Mouse (Mus musculus): ENCODE results near the gene Rnf145. TPM values are rescaled to one million over a fixed set of nuclear protein-coding genes. Genes with fewer than 3 reads are reported as not detected.

Rnf145 gene
- polyA plus RNA-seq, 1 experiment from 2014 or later = 61.4 TPM

DNA sequence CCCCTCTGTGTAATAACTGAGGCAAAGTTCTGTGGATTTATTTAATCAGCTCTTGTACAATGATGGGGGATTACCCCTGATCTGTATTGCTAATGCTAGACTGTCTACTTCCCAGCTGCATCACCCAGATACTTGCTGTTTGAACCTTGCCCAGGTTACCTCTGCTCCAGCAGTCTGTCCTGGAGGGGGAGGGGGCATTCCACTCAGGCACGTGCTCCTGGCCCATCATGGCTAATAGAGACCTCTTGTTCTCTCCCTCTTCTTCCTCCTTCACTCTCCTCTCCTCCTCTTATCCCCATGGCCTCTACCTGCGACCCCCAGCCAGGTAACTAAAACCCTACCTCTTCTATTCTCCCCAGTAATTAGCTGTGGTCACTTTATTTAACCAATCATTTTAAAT, 4.1 kb upstream of the Rnf145 start:
- Histone ChIP-seq H3K4me2 (ENCODE audit: low read length) (no peak overlapping the region), H3K4me3 (replicated peaks; ENCODE audit: low read depth, low read length) (no peak overlapping the region), H3K27ac (no peak overlapping the region), H3K9me3 (replicated peaks; ENCODE audit: low read length) (no peaks in the 10 kb centered on the region), H3K27me3 (ENCODE audit: insufficient read depth, low read length) (no peaks in the 10 kb centered on the region), H3K9ac (ENCODE audit: low read depth, low read length) (no peak overlapping the region), H3K4me1 (replicated peaks; ENCODE audit: insufficient read depth, low read length) (peaks cover 9% of the 10 kb centered on the region; the same call in 1 of the 2 replicates), H3K36me3 (ENCODE audit: insufficient read depth, low read length) (no peaks in the 10 kb centered on the region)
- WGBS = 74% methylated on average over 2 of the region's 2 CpGs
- ATAC-seq (replicated peaks; ENCODE audit: low FRiP score, low read depth) (no peak), DNase-seq (ENCODE audit: low spot score) (no peak)
- TF ChIP-seq CTCF (IDR thresholded peaks at IDR 0.05; ENCODE audit: low read depth) = no peak

GRCm38 (mm10) chr11:44516362-44516761, 2.4 kb upstream of the Rnf145 start:
- no peak for DNase-seq (ENCODE audit: low spot score)

GRCm38 (mm10) chr11:44517561-44518280, 1.0 kb upstream of the Rnf145 start:
- DNase-seq (ENCODE audit: low spot score) (no peak), ATAC-seq (replicated peaks; ENCODE audit: low FRiP score, low read depth) (no peak)
- no peaks in the 10 kb centered on the region for H3K9me3 ChIP-seq (replicated peaks; ENCODE audit: low read length)
- H3K9ac ChIP-seq (ENCODE audit: low read depth, low read length) = no peak overlapping the region; the same call in 1 of the 2 replicates
- peak overlapping the region; percentile 93 for H3K4me2 ChIP-seq (ENCODE audit: low read length)
- TF ChIP-seq CTCF (IDR thresholded peaks at IDR 0.05; ENCODE audit: low read depth) = peak; percentile 28; the same call in 1 of the 2 replicates
- H3K27me3 ChIP-seq (ENCODE audit: insufficient read depth, low read length) = no peaks in the 10 kb centered on the region
- peaks cover 15% of the 10 kb centered on the region; the same call in 1 of the 2 replicates for H3K4me1 ChIP-seq (replicated peaks; ENCODE audit: insufficient read depth, low read length)
- 42% methylated on average over 6 of the region's 6 CpGs for WGBS
- no peak overlapping the region; the same call in 1 of the 2 replicates for H3K27ac ChIP-seq
- no peaks in the 10 kb centered on the region for H3K36me3 ChIP-seq (ENCODE audit: insufficient read depth, low read length)
- H3K4me3 ChIP-seq (replicated peaks; ENCODE audit: low read depth, low read length) = peak overlapping the region; percentile 95; the same call in 1 of the 2 replicates

More at GRCm38 (mm10) chr11:44516362-44516761, 2.4 kb upstream of the Rnf145 start:
- Histone ChIP-seq H3K27ac (peak overlapping the region; percentile 47; the same call in 1 of the 2 replicates), H3K27me3 (ENCODE audit: insufficient read depth, low read length) (no peaks in the 10 kb centered on the region), H3K9me3 (replicated peaks; ENCODE audit: low read length) (no peaks in the 10 kb centered on the region), H3K9ac (ENCODE audit: low read depth, low read length) (no peak overlapping the region), H3K4me1 (replicated peaks; ENCODE audit: insufficient read depth, low read length) (peaks cover 10% of the 10 kb centered on the region; the same call in 1 of the 2 replicates), H3K36me3 (ENCODE audit: insufficient read depth, low read length) (no peaks in the 10 kb centered on the region), H3K4me2 (ENCODE audit: low read length) (no peak overlapping the region), H3K4me3 (replicated peaks; ENCODE audit: low read depth, low read length) (no peak overlapping the region)
- no peak for TF ChIP-seq CTCF (IDR thresholded peaks at IDR 0.05; ENCODE audit: low read depth)
- ATAC-seq (replicated peaks; ENCODE audit: low FRiP score, low read depth) = no peak
- WGBS = 29% methylated on average over 1 of the region's 1 CpGs

DNA sequence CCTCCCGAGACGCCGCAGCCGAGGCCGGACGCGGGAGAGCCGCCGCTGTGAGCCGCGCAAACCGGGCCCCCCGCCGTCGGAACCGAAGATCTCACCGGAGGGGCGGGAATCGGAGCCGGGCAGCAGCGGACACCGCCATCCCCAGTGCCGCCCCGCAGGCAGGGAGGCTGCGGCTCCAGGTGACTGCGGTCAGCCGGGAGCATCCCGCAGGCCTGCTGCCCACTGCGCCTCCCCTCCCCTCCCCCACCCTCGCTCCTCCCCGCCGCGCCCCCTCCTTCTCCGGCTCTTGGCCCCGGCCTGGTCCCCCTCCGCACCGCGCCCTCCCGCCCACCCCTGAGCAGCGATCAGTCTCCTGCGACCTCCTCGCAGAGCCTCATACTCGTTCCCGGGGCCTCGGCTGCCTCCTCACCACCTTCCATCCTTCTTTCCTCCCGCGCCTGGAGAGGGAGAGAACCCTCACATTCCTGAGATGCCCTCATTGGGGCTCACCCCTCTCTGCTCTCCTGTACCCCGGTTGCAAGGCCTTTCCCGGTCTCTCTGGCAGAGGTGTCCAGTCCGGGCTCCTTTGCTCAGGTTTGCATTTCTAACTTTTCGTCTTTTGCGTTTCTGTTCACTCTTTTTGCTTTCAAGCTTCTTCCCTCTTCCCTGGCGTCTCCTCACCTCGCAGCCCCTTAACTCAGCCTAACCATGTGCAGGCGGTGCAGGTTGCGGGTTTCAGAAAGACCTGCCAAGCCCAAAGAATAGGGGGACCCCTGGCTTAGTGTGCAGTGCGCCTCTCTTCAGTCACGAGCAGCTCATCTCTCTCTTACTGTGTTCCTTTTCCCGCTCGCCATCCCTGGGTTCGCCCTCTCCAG, 559 bp downstream of the Rnf145 start:
- under 1% methylated on average over 56 of the region's 61 CpGs for WGBS

DNA sequence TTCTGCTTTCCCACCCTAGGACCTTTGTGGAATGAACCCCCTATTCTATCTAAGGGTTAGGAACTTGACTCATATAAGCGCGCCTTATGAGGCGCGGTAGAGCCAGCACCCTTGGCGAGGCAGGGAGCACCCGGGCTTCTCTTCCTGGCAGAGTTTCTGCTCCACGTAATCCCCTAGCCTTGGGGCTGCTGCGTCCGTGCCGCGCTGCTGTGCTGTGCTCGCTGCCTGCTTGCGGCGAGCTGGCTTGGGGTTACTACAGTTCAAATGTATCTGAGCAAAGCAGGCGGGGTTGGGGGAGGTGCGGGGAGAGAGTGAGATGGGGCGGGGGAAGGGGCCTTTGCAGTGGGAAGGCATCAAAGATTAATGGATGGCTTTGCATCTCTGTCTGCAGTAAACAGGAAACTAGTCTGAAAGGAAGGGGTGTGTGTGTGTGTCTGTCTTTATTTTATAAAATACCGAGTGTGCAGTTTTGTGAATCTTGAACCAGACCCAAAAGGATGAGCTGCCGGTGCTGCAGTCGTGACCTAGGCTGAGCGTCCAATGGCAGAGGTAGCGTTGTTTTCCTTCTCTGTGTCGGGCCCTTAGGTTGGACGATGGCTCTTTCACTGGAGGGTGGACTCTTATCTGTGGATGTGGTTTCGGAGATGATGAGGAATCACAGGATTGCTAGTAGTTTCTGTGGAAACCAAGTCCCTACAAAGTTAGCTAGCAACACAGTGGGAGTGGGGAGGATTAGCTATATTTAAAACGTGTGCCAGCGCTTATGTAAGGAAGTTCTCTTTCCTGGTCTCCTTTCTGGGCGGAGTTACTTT, 1.4 kb downstream of the Rnf145 start:
- Histone ChIP-seq H3K4me3 (replicated peaks; ENCODE audit: low read depth, low read length) (peak overlapping the region; percentile 95), H3K27ac (peak overlapping the region; percentile 95), H3K4me2 (ENCODE audit: low read length) (peak overlapping the region; percentile 93), H3K9me3 (replicated peaks; ENCODE audit: low read length) (no peaks in the 10 kb centered on the region), H3K27me3 (ENCODE audit: insufficient read depth, low read length) (no peaks in the 10 kb centered on the region), H3K4me1 (replicated peaks; ENCODE audit: insufficient read depth, low read length) (peaks cover 15% of the 10 kb centered on the region; the same call in 1 of the 2 replicates), H3K36me3 (ENCODE audit: insufficient read depth, low read length) (peaks cover 4% of the 10 kb centered on the region; the same call in 1 of the 2 replicates), H3K9ac (ENCODE audit: low read depth, low read length) (peak overlapping the region; percentile 91)
- ATAC-seq (replicated peaks; ENCODE audit: low FRiP score, low read depth) (peak; percentile 87), DNase-seq (ENCODE audit: low spot score) (peak; percentile 89)
- no peak for TF ChIP-seq CTCF (IDR thresholded peaks at IDR 0.05; ENCODE audit: low read depth)
- under 1% methylated on average over 28 of the region's 28 CpGs for WGBS

More for the DNA sequence above, 559 bp downstream of the Rnf145 start:
- Histone ChIP-seq H3K4me1 (replicated peaks; ENCODE audit: insufficient read depth, low read length) (peaks cover 15% of the 10 kb centered on the region; the same call in 1 of the 2 replicates), H3K4me2 (ENCODE audit: low read length) (peak overlapping the region; percentile 93), H3K36me3 (ENCODE audit: insufficient read depth, low read length) (no peaks in the 10 kb centered on the region), H3K27ac (peak overlapping the region; percentile 95), H3K9me3 (replicated peaks; ENCODE audit: low read length) (no peaks in the 10 kb centered on the region), H3K9ac (ENCODE audit: low read depth, low read length) (peak overlapping the region; percentile 91), H3K27me3 (ENCODE audit: insufficient read depth, low read length) (no peaks in the 10 kb centered on the region), H3K4me3 (replicated peaks; ENCODE audit: low read depth, low read length) (peak overlapping the region; percentile 95)
- ATAC-seq (replicated peaks; ENCODE audit: low FRiP score, low read depth) = peak; percentile 58
- DNase-seq (ENCODE audit: low spot score) = peak; percentile 53
- no peak for TF ChIP-seq CTCF (IDR thresholded peaks at IDR 0.05; ENCODE audit: low read depth)
